Mouse (Mus musculus) forebrain, embryonic 13.5 days (tissue): Measurements from ENCODE around the gene Clec12a. TPM values are rescaled to one million over a fixed set of nuclear protein-coding genes. Genes with fewer than 3 reads are reported as not detected.

Source experiments
- ATAC-seq: fragments of 200-750 bp; cut with Nextera tagmentation; 2 replicates; pipeline ENCODE4 v1.8.0; 2017
- H3K27ac ChIP-seq: fragments of 300-500 bp; sonication (generic); 2 replicates; pipeline ENCODE4 v1.5.1; 2015; ENCODE audit warnings: inconsistent platforms, mild to moderate bottlenecking, moderate library complexity
- H3K27me3 ChIP-seq: fragments of 300-500 bp; sonication (generic); 2 replicates; pipeline ENCODE4 v1.6.1; 2015; ENCODE audit warnings: mild to moderate bottlenecking, inconsistent platforms
- H3K36me3 ChIP-seq: fragments of 300-500 bp; sonication (generic); 2 replicates; pipeline ENCODE4 v1.6.1; 2015; ENCODE audit warnings: mild to moderate bottlenecking, inconsistent platforms; ENCODE audit not compliant: poor library complexity, severe bottlenecking
- H3K4me1 ChIP-seq: fragments of 300-500 bp; sonication (generic); 2 replicates; pipeline ENCODE4 v1.6.1; 2015; ENCODE audit warnings: inconsistent platforms
- H3K4me2 ChIP-seq: fragments of 300-500 bp; sonication (generic); 2 replicates; pipeline ENCODE4 v1.6.1; 2015; ENCODE audit warnings: inconsistent platforms, mild to moderate bottlenecking, moderate library complexity
- H3K4me3 ChIP-seq: fragments of 300-500 bp; sonication (generic); 2 replicates; pipeline ENCODE4 v1.5.1; 2015; ENCODE audit warnings: mild to moderate bottlenecking, inconsistent platforms
- H3K9ac ChIP-seq: fragments of 300-500 bp; sonication (generic); 2 replicates; pipeline ENCODE4 v1.6.1; 2015; ENCODE audit warnings: mild to moderate bottlenecking, inconsistent platforms
- H3K9me3 ChIP-seq: fragments of 300-500 bp; sonication (generic); replicated peaks from 2 replicates; pipeline ENCODE4 v1.6.1; 2016; ENCODE audit warnings: inconsistent platforms
- WGBS: fragments of 180-500 bp; shearing (Covaris S2); methylation state at CpG from one replicate; pipeline ENCODE4 v1.1.7; 2015; 5-methylcytosine and 5-hydroxymethylcytosine counted together
- polyA plus RNA-seq: library from polyadenylated mRNA; unstranded; fragments of >200 nt; fragmentation: Nextera tagmentation; extraction: Ambion mirVana; gene quantifications from 2 replicates; pipeline ENCODE4 v1.2.1, GENCODE M21; 2015

The Clec12a gene
- polyA plus RNA-seq, 1 experiment from 2014 or later: 0.13 TPM

DNA sequence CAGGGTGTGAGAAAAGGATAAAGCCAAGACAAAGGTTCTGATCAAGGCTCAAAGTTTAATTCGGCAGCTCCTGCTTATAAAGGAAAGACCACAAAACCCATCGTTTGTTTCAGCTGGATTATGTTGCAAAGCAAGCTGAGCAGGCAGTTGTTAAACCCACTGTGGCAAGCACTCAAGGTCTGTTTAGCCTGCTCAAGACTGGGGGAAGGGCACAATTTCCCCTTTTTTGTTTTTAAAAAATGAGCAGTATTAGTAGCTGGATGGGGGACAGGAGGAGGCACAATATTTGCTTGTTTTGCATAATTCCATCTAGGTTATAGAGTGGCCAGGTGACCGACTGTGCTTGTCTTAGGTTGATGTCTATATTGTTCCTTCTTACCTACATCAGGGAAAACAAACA is 1.9 kb downstream of the Clec12a start:
- Histone ChIP-seq H3K27me3 (no peaks in the 10 kb centered on the region), H3K4me3 (no peak overlapping the region), H3K36me3 (no peaks in the 10 kb centered on the region), H3K4me2 (no peak overlapping the region), H3K9me3 (peaks cover 10% of the 10 kb centered on the region; the same call in 1 of the 2 replicates), H3K9ac (no peak overlapping the region), H3K27ac (no peak overlapping the region), H3K4me1 (no peaks in the 10 kb centered on the region)
- WGBS: 65% methylated on average over 3 of the region's 3 CpGs
- no peak for ATAC-seq

DNA sequence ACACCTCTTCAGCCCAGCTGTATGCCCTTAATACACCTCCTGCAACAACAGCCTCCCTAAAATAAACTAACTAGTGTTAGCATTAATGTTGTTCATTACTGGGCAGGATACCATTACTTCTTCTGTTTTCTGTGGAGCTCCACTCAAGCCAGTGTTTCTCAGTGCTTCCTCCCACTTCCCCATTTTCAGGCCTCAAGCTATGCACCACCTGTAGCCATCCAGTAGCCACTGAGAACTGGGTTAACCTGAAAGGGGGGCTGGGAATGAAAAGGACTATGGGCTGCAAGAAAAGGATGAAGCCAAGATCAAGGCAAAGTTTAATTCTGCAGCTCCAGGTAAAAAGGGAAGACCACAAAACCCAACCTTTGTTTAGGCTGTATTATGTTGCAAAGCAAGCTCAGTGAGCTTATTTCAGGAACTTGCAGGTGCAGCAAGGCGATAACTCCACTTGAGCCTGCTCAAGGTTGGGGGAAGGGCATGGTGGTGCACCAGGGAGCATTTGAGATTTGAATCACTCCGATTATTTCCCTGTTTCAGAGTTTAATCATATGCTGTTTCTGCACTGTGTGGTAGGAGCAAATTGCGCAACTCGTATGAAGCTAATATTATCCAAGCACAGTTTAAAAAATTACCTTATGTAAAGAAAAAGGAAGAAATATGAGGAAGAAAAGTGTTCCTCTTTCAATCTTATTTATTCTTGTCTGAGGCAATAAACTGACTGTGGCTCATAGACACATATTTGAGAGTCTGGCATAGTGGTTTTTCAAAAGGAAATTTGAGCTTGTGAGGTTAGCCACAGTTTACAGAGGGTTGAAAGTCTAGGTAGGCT is 7.2 kb downstream of the Clec12a start:
- H3K9me3 ChIP-seq: peaks cover 10% of the 10 kb centered on the region; the same call in 1 of the 2 replicates
- WGBS: 66% methylated on average over 4 of the region's 4 CpGs
- no peak overlapping the region for H3K9ac ChIP-seq
- no peak overlapping the region for H3K4me3 ChIP-seq
- no peaks in the 10 kb centered on the region for H3K27me3 ChIP-seq
- no peak overlapping the region for H3K4me2 ChIP-seq
- no peak for ATAC-seq
- no peaks in the 10 kb centered on the region for H3K4me1 ChIP-seq
- H3K27ac ChIP-seq: no peak overlapping the region
- no peaks in the 10 kb centered on the region for H3K36me3 ChIP-seq

DNA sequence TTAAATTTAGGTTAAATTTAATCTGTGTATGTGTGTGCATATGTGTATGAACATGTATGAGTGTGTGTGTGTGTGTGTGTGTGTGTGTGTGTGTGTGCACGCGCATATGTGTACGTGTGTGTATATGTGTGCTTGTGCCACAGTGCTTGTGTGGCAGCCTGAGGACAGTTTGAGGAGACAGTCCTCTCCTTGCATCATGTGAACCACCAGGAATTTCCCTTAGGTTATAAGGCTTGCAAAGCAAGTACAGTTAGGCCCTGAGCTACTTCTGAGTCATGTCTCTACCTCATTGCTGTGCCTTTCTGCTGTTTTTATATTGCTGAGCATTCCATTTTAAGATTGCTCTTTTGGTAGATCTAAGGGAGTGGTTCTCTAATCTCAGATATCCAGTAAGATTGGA is 8.6 kb downstream of the Clec12a start:
- H3K9me3 ChIP-seq: peaks cover 10% of the 10 kb centered on the region; the same call in 1 of the 2 replicates
- H3K27ac ChIP-seq: no peak overlapping the region
- no peak for ATAC-seq
- H3K4me2 ChIP-seq: no peak overlapping the region
- 90% methylated on average over 3 of the region's 3 CpGs for WGBS
- no peaks in the 10 kb centered on the region for H3K27me3 ChIP-seq
- no peaks in the 10 kb centered on the region for H3K36me3 ChIP-seq
- H3K9ac ChIP-seq: no peak overlapping the region
- H3K4me1 ChIP-seq: no peaks in the 10 kb centered on the region
- H3K4me3 ChIP-seq: no peak overlapping the region

DNA sequence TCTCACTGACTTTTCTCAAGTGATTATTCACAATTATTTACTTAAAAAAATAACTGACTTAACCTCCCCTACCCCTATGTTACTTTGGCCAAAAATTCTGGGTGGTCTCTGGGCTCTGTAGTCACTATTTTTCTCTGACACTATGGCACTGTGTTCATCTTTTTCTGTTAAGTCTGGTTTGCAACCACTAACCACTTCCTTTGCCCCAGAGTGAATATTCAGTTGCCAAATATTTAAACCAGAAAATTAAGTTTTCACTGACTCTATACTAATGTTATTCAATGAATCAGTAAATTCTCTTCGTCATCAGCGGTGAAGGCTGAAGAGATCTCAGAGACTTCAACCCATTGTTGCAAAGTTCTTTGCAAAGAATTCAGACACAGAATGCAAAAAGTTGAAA is 13.3 kb downstream of the Clec12a start:
- no peak overlapping the region for H3K27ac ChIP-seq
- H3K4me1 ChIP-seq: no peaks in the 10 kb centered on the region
- H3K4me2 ChIP-seq: no peak overlapping the region
- no peak overlapping the region for H3K4me3 ChIP-seq
- H3K36me3 ChIP-seq: no peaks in the 10 kb centered on the region
- H3K9me3 ChIP-seq: no peaks in the 10 kb centered on the region
- 96% methylated on average over 2 of the region's 2 CpGs for WGBS
- no peak for ATAC-seq
- H3K9ac ChIP-seq: no peak overlapping the region
- H3K27me3 ChIP-seq: no peaks in the 10 kb centered on the region

DNA sequence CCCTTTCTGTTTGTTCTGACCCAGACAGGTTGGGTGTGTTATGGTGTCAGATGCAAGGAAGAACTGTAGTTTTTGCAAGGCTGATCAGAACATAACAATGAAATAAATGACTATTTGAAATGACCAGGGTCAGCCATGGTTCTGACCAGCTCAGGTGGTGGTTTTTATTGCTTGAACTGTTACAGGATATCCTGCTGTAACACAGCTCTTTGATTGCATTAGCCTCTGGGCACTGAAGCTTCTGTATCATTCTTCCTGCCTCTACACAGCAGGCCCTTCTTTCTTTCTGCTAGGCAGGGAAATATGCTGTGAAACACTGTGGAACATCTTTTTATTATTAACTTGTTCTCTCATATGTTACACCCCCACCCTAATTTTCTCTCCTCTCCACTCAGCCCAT is 13.9 kb downstream of the Clec12a start:
- no peak for ATAC-seq
- Histone ChIP-seq H3K4me3 (no peak overlapping the region), H3K27ac (no peak overlapping the region), H3K4me2 (no peak overlapping the region), H3K36me3 (no peaks in the 10 kb centered on the region), H3K27me3 (no peaks in the 10 kb centered on the region), H3K9me3 (no peaks in the 10 kb centered on the region), H3K4me1 (no peaks in the 10 kb centered on the region), H3K9ac (no peak overlapping the region)

DNA sequence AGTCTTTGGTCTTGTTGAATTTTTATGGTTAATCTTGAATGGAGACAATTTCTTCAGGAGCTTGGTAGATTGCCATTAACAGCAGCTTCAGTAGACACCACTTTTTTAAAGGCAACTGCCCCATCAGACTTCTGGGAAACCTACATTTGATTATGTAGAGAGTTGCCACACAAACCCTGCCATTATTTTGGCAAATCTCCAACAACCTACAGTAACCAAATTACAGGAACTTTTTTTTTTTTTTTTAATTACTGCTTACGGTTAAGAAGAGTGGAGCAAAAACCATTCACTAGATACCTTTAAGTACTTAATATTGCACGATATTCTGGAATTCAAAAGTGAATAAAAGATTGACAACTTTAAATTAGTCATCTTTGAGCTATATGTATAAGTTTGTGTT is 17.0 kb downstream of the Clec12a start:
- Histone ChIP-seq H3K4me1 (no peaks in the 10 kb centered on the region), H3K9me3 (no peaks in the 10 kb centered on the region), H3K36me3 (no peaks in the 10 kb centered on the region), H3K4me2 (no peak overlapping the region), H3K27ac (no peak overlapping the region), H3K9ac (no peak overlapping the region), H3K4me3 (no peak overlapping the region), H3K27me3 (no peaks in the 10 kb centered on the region)
- ATAC-seq: no peak
- WGBS: 92% methylated on average over 2 of the region's 2 CpGs

DNA sequence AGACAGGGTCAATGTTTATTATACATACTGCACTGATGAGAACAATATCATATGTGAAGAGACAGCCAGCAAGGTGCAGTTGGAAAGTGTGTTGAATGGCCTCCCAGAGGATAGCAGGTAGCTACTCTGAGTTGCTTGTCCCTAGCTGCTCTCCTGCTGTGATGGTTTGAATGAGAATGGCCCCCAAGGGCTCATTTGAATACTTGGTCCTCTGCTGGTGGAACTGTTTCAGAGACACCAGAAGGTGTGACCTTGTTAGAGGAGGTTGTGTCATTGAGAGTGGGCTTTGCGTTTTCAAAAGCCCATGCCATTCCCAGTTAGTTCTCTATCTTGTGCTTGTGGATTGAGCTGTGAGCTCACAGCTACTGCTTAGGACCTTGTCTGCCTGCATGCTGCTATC is 21.5 kb downstream of the Clec12a start:
- Histone ChIP-seq H3K4me1 (no peaks in the 10 kb centered on the region), H3K4me3 (no peak overlapping the region), H3K27me3 (no peaks in the 10 kb centered on the region), H3K27ac (no peak overlapping the region), H3K9ac (no peak overlapping the region), H3K4me2 (no peak overlapping the region), H3K36me3 (no peaks in the 10 kb centered on the region), H3K9me3 (no peaks in the 10 kb centered on the region)
- ATAC-seq: no peak
- 15% methylated on average over 1 of the region's 1 CpGs for WGBS

DNA sequence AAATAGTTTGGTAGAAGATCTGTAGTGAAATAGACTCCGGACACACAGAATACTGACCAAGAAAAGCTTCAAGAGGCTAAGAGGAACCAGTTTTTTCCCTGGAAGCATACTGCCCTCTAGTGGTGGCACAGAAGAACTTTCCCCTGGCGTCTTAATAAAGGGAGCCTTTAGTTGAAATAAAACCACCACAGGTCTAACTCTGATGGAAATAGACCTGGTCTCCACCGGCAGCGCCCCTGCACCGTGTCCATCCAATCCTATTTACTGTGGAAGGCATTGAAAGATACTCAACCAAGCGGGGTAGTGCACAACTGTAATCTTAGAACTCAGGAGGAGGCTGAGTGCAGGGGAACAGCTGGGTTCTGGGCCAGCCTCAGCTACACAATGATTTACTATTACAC is 23.5 kb downstream of the Clec12a start:
- H3K4me1 ChIP-seq: no peaks in the 10 kb centered on the region
- WGBS: 16% methylated on average over 6 of the region's 6 CpGs
- H3K27me3 ChIP-seq: no peaks in the 10 kb centered on the region
- no peak overlapping the region for H3K4me2 ChIP-seq
- no peak overlapping the region for H3K4me3 ChIP-seq
- no peak overlapping the region for H3K9ac ChIP-seq
- ATAC-seq: peak; percentile 43
- no peak overlapping the region for H3K27ac ChIP-seq
- H3K9me3 ChIP-seq: no peaks in the 10 kb centered on the region
- H3K36me3 ChIP-seq: no peaks in the 10 kb centered on the region

DNA sequence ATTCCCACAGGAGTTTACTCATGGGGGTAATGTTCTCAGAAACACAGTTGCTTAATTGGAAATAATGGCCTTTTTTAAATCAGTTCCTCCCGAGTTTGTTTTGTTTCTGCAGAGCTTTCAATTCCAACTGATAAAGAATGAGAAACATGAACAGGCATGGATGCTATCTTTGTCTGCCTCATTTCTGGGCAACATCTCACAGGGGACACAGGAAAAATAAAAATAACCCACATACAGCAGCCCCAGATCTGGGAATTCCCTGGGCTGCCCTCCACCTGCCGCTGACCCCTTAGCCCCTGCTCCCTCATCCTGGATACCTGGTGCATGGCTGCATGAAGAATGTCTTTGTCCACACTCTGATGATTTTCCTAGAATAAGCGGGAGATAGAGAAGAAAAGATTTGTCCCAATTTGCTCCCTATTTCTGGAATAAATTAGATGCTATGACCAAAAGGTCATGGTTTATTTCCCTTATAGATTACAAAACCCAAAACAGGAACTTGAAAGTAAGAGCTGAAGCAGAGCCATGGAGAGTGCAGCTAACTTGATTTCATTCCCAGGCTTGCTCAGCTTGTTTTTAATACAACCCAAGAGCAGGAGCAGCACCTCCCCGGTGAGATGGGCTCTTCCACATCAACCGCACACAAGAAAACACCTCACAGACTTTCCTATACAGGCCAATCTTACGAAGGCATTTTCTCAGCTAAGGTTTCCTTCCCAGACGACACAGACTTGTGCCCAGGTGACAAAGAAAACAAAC is 27.1 kb downstream of the Clec12a start:
- 79% methylated on average over 7 of the region's 7 CpGs for WGBS
- H3K36me3 ChIP-seq: no peaks in the 10 kb centered on the region
- no peak overlapping the region for H3K4me2 ChIP-seq
- no peaks in the 10 kb centered on the region for H3K4me1 ChIP-seq
- no peak for ATAC-seq
- no peak overlapping the region for H3K27ac ChIP-seq
- H3K9me3 ChIP-seq: no peaks in the 10 kb centered on the region
- no peak overlapping the region for H3K9ac ChIP-seq
- H3K4me3 ChIP-seq: no peak overlapping the region
- H3K27me3 ChIP-seq: no peaks in the 10 kb centered on the region

DNA sequence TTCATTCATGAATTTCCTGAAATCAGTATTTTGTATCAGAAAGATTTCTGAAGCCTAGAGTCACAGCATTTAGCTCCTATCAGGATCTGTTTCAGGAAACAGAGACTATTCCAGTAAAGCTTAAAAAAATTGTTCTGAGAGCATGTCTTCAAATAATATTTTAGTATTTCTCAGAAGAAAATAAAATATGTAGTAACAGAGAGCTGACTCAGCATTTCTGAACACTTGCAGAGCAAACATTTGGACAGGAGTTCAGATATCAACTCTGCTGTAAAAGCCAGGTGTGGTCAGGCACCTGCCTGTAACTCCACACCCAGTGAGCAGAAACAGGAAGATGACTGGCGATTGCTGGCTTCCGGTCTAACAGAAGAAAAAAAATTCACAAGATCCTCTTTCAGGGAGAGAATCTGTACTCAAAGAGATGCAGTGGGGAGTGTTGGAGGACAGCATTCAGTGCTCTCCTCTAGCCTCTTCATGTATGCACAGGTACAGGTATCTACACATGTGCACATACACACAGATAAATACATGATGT is 32.5 kb downstream of the Clec12a start:
- H3K36me3 ChIP-seq: no peaks in the 10 kb centered on the region
- no peak overlapping the region for H3K27ac ChIP-seq
- no peak overlapping the region for H3K4me3 ChIP-seq
- WGBS: 84% methylated on average over 2 of the region's 2 CpGs
- H3K9ac ChIP-seq: no peak overlapping the region
- no peak for ATAC-seq
- H3K4me1 ChIP-seq: no peaks in the 10 kb centered on the region
- no peaks in the 10 kb centered on the region; the same call in 1 of the 2 replicates for H3K9me3 ChIP-seq
- no peaks in the 10 kb centered on the region for H3K27me3 ChIP-seq
- H3K4me2 ChIP-seq: no peak overlapping the region

DNA sequence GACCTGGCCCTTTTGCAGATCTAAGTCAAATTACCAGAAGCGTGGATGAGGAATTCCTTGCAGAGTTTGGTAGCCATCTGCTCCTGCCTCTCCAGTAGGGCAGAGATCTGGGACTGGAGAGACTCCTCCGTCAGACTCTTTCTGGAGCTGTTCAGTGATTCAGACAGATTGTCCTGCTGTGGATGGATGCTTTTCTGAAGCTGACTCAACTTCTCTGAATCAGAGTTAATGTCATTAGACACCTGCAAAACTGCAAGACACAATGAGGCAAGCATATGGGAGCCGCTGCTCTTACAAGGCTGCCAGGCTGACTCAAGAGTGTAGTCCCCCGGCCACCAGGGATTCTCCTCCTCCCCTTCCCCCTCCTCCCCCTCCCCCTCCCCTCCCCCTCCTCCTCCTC is 38.0 kb downstream of the Clec12a start:
- Histone ChIP-seq H3K9me3 (no peaks in the 10 kb centered on the region; the same call in 1 of the 2 replicates), H3K27me3 (no peaks in the 10 kb centered on the region), H3K27ac (no peak overlapping the region), H3K4me1 (no peaks in the 10 kb centered on the region), H3K36me3 (no peaks in the 10 kb centered on the region), H3K9ac (no peak overlapping the region), H3K4me2 (no peak overlapping the region), H3K4me3 (no peak overlapping the region)
- no peak for ATAC-seq
- 72% methylated on average over 4 of the region's 4 CpGs for WGBS

DNA sequence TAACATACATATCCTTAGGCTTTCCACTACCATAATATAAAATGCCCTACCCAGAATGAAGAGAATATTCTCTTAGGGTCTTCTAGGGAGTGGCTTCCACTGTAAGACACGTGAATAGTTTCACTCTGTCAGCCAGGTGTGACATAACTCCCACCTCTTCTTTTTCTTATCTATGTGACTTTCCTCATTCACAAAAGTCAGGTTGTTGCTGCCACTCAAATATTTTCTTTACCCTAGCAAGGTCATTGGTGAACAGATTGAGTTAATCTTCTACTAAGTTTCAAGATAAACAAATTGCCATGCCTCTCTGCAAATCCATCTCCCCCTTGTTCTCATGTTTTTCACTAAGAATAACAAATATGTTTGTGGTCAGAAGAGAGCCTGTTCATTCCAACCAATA is 39.2 kb downstream of the Clec12a start:
- H3K36me3 ChIP-seq: no peaks in the 10 kb centered on the region

More for the DNA sequence above, 39.2 kb downstream of the Clec12a start:
- no peak overlapping the region for H3K4me2 ChIP-seq
- no peak overlapping the region for H3K4me3 ChIP-seq
- no peaks in the 10 kb centered on the region for H3K27me3 ChIP-seq
- H3K9ac ChIP-seq: no peak overlapping the region
- H3K4me1 ChIP-seq: no peaks in the 10 kb centered on the region
- no peak for ATAC-seq
- WGBS: 86% methylated on average over 1 of the region's 1 CpGs
- H3K9me3 ChIP-seq: no peaks in the 10 kb centered on the region
- no peak overlapping the region for H3K27ac ChIP-seq
